Mouse (Mus musculus) adrenal gland, postnatal 10 days (tissue): Measurements from ENCODE around the gene Rab13. TPM values are rescaled to one million over a fixed set of nuclear protein-coding genes. Genes with fewer than 3 reads are reported as not detected.

ENCODE experiments used
- DNase-seq: peaks from one replicate; pipeline ENCODE4 v3.0.0; 2021; ENCODE audit warnings: mixed read lengths
- long read RNA-seq, 2 experiments: library from polyadenylated mRNA; stranded (forward); transcript quantifications; one replicate each; pipeline ENCODE4 v2.0.0; 2021
- total RNA-seq, 2 experiments: library from RNA; stranded (reverse); gene quantifications; 2 replicates each; pipeline ENCODE4 v1.2.3; 2021

Gene Rab13
- total RNA-seq: 10 to 100 TPM; 30.6 to 39.6 TPM
- long read RNA-seq, experiment 1, transcript Rab13-201 (8 exons, 1,107 nt): major isoform, 14 of 22 reads
- long read RNA-seq, experiment 1, partial matches to known transcripts: 6 of 22 reads
- long read RNA-seq, experiment 1, other reads (novel, unspliced or antisense): 2 of 22 reads
- long read RNA-seq, experiment 2, transcript Rab13-201 (8 exons, 1,107 nt): major isoform, 14 of 19 reads
- long read RNA-seq, experiment 2, partial matches to known transcripts: 4 of 19 reads
- long read RNA-seq, experiment 2, other reads (novel, unspliced or antisense): 1 of 19 reads

GRCm38 (mm10) chr3:90213377-90213866, at the start of gene Rab13, which contains the start of gene Rps27:
Gene Rab13 (plus strand): TSS chr3:90213695.
Gene Rps27 (minus strand): TSS chr3:90213651.
- DNase-seq: peak; percentile 90

- no peak for DNase-seq
These were observed 33.9 kb upstream of the Rab13 start for GRCm38 (mm10) chr3:90179566-90179965.

- peak; percentile 50 for DNase-seq
These were observed 29.9 kb upstream of the Rab13 start for GRCm38 (mm10) chr3:90183581-90183980.

- DNase-seq: no peak
These were observed 22.5 kb upstream of the Rab13 start for GRCm38 (mm10) chr3:90190859-90191510.

- DNase-seq: no peak
These were observed 18.7 kb upstream of the Rab13 start for GRCm38 (mm10) chr3:90194759-90195158.

- DNase-seq: no peak
These were observed 17.9 kb upstream of the Rab13 start for GRCm38 (mm10) chr3:90195644-90196043.

GRCm38 (mm10) chr3:90197548-90197947, 15.9 kb upstream of the Rab13 start:
- DNase-seq: no peak

- DNase-seq: no peak
These were observed 10.6 kb upstream of the Rab13 start for GRCm38 (mm10) chr3:90202884-90203283.

GRCm38 (mm10) chr3:90203619-90204018, 9.9 kb upstream of the Rab13 start:
- no peak for DNase-seq

GRCm38 (mm10) chr3:90204582-90204981, 8.9 kb upstream of the Rab13 start:
- DNase-seq: no peak

- DNase-seq: no peak
These were observed 4.8 kb upstream of the Rab13 start for GRCm38 (mm10) chr3:90208662-90209061.

GRCm38 (mm10) chr3:90209908-90210566, 3.5 kb upstream of the Rab13 start:
- DNase-seq: no peak

GRCm38 (mm10) chr3:90211475-90212398, 1.8 kb upstream of the Rab13 start:
- no peak for DNase-seq

- DNase-seq: no peak
These were observed 772 bp upstream of the Rab13 start for GRCm38 (mm10) chr3:90212723-90213122.

GRCm38 (mm10) chr3:90213956-90214684, 625 bp downstream of the Rab13 start:
- DNase-seq: peak; percentile 37

GRCm38 (mm10) chr3:90215825-90216380, 2.4 kb downstream of the Rab13 start:
- no peak for DNase-seq

GRCm38 (mm10) chr3:90220088-90220487, 6.6 kb downstream of the Rab13 start:
- DNase-seq: peak; percentile 64

GRCm38 (mm10) chr3:90220531-90220951, 7.0 kb downstream of the Rab13 start:
- DNase-seq: peak; percentile 90

- DNase-seq: no peak
These were observed 7.6 kb downstream of the Rab13 start for GRCm38 (mm10) chr3:90221123-90221522.

- DNase-seq: no peak
These were observed 9.0 kb downstream of the Rab13 start for GRCm38 (mm10) chr3:90222455-90222854.

- DNase-seq: no peak
These were observed 9.4 kb downstream of the Rab13 start for GRCm38 (mm10) chr3:90222941-90223340.
